Mouse (Mus musculus) layer of hippocampus, postnatal 36 days (tissue): ENCODE data around the gene Fhdc1. TPM values are rescaled to one million over a fixed set of nuclear protein-coding genes. Genes with fewer than 3 reads are reported as not detected.

Experiments
- DNase-seq, 2 experiments: peaks; one replicate each; pipeline ENCODE4 v3.0.0; 2022
- total RNA-seq, 2 experiments: library from RNA; stranded (reverse); gene quantifications; 2 replicates each; pipeline ENCODE4 v1.2.3; 2021

The Fhdc1 gene
- total RNA-seq, 2 experiments from 2014 or later, result 2.4 to 2.8 TPM

DNA sequence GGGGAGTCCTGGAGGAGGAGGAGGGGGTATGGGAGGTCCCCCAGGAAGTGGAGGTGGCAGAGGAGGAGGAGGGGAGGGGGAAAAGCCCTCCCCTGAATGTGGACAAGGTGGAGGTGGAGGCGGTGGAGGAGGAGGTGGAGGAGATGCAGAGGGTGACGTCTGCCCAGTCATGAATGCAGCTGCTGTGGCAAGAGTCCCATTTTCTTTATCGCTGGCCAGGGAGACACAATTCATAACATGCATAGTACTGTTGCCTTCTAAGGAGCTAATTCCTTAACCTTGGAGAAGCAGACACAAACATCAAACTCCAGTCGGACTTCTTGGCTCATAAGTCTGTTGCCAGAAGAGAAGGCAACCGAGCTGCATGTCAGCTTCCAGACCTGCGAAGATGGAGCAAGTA lies 5.8 kb downstream of the Fhdc1 start:
- no peak for DNase-seq

DNA sequence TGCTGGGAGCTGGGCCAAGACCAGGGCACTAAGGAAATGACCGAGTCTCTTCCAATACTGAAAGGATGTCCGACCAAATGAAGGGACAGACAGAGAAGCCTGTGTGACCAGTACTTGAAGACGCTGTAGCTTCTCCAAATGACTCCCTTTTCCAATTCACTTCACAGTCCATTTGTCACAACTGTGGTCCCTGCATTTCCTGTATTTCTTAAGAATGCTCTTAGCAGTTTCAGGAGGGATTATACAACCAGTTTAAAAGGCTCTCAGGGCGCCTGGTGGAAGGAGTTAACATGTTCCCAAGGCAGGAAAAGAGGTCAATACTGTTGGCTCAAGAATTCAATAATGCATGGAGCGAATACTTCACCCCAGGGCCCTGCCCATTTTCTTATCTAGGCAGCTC lies 7.3 kb downstream of the Fhdc1 start:
- no peak for DNase-seq

DNA sequence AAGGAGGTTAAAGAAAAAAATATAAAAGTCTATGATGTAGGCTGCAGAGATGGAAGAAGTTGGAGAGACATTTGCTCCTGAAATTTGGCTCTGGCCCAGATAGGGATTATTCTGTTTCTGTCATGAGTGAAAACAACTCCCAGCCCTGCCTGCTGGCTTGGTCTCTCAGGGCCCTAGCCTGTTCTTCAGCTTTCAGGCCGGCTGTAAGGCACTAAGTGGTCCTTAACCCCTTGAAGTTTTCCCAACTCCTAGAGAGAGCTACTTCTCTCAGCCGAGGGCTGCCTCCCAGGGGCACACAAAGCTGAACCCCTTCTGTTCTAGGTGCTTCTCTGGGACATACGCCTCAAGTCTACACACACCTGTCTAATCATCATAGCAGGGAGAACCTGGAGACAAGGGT lies 7.7 kb downstream of the Fhdc1 start:
- no peak for DNase-seq

DNA sequence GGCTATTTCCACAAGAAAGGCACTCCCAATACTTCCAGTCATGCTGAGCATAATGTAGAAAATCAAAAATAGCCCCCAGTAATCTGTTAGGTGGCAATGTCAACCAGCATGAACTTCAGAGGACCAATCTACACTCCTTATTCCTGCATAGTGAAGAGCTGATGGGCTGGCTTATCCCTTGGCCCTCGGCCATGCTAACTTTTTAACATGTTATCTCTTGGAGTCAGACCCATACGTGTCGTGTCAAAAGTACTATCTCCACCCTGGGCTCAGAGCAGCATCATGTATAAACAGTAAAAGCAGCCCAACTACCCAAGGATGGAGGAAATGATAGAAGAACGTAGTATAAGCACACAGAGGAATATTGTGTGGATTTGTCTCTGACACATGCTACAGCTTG lies 9.1 kb downstream of the Fhdc1 start:
- no peak for DNase-seq

DNA sequence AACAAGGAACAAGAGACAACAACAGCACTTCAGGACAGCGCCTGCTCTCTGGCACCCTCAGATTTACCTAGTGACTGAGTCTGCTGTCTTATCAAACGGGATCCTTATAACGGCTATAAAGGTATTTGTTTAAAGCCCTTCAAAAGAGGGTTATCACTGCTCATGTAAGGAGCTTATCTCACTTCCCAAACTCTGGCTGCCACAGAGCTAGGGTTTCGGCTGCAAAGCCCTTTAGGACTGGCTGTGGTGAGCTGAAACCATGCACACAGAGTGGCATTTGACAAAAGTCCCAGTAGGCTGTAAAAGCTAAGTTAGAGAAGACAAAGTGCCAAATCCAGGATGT lies 12.1 kb downstream of the Fhdc1 start:
- no peak for DNase-seq

DNA sequence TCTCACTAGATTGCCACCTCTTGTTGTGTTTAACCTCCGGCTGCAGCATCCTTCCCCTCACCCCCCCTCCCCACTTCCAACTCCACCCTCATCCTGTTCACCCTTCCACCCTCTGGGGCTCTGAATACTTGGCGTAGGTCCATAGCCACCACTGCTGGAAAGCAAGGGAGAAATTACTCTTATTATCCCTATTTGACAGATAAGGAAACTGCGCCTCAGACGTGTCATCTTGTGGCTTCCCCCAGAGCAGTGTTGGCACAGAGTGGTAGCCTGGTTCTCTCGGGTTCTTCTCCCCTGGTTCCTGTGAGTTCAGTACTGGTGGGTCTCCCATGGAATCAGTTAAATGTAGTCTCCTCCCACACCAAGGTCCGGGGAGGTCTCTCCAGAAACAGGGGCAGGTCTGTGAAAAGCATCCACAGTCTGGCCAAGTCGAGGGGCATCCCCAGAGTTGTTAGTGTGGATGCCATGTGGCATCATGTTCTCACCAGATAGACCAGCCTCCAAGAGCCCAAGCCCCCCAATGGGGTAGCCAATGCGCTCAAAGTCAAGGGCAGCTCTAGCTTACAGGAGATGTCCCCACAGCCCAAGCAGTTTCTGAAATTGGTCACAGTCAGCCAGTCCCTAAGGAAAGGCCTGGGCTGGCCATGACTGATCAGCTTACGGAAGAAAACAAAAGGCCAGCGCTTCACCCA lies 12.7 kb downstream of the Fhdc1 start:
- no peak for DNase-seq

DNA sequence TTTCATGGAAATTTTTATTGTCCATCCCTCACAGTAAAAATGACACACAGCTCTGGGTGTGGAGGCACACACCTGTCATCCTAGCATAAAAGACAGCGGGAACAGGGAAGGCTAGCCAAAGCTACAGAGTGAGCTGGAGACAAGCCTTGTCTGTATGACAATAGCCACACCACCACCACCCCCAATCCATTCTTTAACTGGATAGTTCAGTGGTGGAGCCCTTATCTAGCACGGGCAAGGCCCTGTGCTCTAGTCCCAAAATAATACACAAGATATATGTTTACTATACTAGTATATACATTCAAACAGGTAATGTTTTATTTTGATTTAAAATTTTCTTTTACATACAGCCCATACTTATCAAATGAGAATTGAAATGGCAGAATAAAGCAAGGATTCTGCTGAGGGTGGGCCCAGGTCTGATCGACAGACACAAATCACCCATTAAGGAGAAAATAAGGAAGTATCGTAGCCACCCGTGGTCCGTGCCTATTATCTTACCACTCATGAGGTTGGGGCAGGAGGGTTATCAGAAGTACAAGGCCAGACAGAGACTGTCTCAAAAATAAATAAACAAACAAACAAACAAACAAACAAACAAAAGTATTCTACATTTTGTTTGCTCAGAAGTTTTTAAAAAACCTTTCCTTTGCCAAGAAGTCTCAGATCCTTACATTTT lies 14.3 kb downstream of the Fhdc1 start:
- DNase-seq, result no peak

DNA sequence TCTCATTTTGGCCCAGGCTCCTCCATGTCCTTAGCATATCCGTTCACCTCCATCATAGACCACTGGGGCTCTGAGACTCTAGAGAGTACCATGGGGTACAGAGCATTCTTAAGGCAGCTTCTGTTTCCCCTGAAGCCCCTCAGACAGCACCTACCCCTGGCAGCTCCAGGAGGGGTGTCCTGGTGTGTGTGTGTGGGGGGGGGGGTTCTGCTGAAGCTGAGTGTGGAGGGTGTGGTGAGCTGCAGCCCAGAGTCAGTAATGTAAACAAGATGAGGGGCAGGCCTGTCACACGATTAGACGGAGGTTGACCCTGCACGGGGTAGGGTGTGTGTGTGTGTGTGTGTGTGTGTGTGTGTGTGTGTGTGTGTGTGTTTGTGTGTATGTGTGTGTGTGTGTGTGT lies 18.5 kb downstream of the Fhdc1 start:
- no peak for DNase-seq

DNA sequence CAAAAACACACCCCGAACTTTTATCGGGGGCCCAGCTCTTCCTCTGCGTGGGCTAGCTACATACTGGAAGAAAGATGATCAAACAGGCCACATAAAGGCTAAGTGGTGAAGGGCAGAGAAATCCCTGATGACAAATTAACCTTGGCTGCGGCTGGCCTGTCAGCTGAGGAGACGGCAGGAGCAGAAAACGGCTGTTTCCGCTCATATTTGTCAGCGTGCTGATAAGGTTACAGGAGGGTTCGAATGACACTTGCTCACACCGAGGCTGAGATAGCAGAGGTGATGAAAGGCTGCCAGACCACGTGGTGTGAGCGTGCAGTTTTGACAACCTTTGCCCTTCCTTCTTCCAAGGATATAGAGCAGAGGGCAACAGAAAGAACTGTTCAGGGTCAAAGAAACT lies 19.3 kb downstream of the Fhdc1 start:
- no peak for DNase-seq

DNA sequence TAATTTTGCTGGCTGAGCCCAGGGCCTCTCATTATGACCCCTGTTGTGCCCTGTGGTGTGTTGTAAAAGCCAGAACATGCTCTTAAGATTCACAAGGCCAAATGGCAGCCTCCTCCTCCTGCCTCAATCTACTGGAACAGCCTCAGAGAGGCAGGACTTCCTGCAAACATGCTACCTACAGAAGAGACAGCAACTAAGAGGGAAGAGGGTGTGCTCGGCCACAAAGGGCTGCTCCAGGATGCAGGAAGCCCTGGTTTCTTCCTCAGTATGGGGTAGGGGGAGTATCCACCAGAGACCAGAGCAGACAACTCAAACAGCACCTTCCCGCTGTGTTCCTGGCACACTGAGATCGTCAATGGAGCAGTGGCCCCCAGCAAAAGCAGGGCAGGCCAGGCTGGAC lies 19.7 kb downstream of the Fhdc1 start:
- DNase-seq, result no peak

DNA sequence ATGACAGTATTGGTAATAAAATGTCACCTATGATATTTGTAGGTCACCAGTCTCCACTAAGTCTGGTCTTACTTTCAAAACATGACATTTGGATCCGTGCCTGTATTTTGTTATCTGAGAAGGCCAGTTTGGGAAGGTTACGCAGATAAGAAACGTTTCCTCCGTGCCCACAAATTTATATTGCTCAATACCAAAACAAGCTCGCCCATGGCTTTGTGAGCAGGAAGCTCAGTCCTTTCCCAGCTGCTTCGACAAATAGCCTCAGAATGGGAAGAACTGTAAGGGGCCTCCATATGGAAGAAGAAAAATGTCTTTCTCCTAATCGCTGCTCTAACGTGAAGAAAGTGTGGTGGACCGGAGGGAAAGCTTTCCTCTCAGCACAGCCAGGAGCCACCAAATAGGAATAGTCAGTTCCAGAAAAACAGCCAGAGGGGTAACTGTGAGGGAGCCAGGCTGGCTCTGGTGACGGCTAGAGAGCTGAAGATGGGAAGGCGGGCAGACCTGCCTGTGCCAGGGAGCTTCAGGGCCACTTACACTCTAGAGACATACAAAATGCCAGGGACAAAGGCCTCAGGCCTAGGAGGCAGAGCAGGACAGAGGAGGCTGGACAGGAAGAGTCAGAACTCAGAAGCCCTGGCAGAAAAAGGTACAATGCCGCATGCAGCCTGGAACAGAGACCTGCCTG lies 24.4 kb downstream of the Fhdc1 start:
- DNase-seq, result no peak

DNA sequence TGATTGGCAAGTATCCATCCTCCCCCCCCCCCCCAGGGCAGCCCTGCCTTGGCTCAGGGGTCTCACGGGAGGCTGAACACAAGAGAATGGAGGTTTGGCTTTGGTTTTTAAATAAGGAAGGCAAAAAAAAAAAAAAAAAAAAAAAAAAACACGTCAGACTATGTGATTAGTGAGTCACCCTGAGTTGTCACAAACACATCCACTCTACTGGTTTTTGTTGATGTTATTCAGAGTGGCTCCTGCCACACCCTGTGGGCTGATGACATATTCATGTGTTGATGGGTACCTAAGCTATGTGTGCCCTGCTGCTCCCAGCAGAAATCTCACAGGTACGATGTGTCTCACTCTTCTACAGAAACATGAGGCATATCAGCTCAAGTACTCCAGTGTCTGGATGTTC lies 29.6 kb downstream of the Fhdc1 start:
- no peak for DNase-seq

DNA sequence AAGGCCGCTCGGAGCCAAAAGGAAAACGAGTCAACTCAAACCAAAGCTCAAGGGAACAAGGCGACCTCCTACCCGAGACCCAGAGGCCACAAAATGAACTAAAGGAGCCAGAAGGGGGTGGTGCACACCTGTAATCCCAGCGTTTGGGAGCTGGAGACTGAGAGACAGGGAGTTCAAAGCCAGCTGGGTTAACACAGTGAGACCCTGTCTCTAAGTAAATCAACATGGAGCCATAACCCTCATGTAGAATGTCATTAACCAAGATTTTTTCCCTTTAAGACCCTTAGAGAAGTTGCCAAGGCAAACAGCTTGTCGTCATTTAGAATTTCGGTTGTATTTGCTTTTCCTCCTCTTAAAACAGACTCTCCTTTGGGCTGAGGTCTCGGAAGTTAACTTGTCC lies 31.2 kb downstream of the Fhdc1 start:
- no peak for DNase-seq

DNA sequence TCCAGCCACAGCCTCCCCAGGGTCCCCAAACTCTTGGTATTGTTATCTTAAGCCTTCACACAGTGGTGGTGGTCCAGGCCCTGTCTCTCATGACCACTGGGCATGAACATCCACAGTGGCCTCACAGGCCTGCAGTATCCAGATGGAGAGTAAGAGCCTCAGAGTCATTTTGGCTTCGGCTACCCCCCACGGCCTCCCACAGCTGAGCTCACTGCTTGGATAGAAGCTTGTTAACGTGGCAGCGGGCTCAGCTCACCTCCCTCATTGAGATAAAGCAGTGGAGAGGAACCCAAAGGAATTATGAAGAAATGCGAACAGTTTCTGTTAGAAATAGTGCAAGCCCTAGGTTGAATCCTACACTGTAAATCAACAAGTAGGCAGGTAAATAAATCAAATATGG lies 32.4 kb downstream of the Fhdc1 start:
- DNase-seq, result no peak

DNA sequence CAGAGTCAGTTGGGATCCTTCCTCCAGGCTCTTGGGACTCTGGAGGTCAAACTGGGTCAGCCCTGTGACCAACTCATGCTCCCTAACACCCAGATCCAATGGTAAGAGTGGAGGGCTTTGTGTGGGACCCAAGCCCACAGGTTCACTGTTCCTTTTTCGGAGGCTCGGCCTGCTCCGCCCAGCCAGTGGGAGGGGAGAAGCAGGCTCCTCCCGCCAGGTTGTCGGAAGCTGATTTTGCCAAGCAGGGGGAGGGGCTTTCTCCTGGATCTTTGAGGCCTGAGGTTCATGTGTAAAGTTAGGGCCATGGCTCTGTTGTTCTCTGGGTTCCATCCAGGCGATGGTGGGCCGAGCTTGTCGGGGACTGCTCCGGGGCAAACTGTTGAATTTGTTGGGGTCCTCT lies 34.4 kb downstream of the Fhdc1 start:
- DNase-seq, result no peak

DNA sequence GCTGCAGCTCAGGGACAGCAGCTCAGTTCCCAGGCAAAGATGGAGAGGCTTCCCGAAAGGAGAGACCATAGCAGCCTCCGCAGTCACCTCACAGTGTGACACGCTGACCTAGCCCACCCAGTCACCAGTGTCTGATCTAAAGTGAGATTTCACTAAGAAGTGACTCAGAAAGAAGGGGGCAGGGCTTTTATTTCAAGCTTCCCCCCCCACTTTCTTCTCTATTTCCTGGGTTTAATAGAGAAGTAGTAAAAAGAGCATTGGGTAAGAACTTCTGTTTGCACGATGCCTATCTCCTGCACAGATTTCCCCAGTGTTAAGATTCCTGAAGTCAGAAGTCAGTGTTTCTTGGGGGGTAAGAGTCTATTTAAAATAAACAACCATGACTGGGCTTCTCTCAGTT lies 37.3 kb downstream of the Fhdc1 start:
- DNase-seq, result no peak

DNA sequence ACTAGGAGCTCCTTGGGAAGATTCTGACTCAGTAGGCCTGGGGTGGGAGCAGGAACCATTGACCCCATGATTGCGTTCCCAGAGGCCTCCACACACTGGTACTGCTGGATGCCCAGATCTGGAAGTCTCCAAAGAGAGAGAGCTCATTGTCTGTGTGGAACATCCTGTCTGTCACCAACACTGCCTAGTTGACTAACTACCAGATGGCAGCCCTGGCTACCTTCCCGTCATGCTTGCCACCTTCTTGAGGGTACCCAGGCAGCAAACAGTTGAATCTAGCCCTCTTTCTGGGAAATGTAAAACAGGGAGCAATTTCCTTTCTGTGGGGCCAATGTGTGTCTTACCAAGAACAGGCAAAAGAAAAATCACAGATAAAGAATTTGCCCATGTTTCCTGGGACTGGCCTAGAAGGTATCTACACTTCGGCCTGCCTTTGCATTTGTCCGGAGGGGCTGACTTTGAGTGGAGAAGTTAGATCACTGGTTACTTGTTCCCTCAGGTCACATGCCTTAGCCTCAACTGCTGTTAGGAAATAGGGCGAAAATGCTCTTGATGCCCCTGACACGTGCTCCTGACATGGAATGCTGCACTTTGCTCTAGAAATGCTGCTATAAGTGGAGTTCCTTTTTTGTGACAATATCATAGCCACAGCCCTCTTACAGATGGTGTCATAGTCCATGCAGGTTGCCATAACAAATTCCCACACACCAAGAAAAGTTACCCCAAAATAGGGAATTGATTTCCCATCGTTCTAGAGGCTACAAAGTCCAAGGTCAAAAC lies 40.6 kb downstream of the Fhdc1 start:
- DNase-seq, result peak; percentile 51 to 64

DNA sequence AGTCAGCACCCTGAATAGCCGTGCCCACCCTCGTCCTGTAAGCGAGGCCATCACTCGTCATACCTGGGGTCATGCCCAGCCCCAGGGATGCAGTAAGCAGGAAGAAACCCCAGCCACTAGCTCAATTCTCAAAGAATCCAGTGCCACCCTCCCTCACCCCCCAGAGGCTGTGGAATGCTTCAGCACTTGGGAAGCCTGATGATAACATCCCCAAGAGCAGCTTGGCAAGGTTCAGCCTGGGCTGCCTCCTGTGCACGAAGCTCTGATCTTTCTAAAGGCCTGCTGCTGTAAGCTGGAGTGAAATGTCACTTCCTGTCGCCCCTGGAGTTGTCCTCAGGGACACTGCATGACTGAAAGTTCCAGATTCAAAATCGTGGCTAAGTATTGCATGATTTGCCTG lies 41.4 kb downstream of the Fhdc1 start:
- DNase-seq, result no peak

DNA sequence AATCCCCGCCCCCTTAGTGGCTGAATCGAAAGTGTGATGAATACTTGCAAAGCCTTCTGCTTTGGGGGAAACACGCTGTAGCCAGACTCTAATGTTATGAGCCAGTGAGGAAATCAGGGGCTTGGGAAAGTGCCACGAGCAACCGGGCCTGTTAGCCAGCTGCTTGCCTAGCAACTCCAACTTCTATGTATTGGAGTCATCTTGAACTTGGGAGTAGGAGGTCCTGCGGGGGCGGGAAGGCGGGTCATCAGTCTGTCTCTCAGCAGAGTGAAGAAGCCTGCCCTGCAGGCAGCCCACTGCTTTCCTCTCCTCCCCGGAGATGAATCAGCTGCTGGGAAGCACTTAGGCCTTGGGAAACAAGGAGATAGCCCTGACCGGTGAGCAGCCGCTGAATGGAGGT lies 42.1 kb downstream of the Fhdc1 start:
- DNase-seq, result peak; percentile 40 to 54

DNA sequence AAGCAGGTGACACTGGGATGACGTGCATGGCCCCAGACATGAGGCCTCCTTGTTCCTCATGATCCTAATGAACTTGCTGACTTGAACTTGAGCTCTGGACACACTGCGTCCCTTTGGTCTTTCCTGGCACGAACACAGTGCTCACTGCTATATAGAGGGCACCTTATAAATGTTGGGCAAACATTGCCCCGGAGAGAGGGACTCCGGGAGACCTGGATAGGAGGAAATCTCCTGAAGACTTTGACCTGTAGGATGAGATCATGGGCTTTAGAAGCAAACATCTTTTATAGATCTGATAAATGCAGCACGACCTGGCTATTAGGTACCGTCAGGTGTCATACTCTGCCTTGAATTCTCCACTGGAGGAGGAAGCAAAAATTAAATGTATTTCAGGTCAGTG lies 43.3 kb downstream of the Fhdc1 start:
- DNase-seq, result no peak

DNA sequence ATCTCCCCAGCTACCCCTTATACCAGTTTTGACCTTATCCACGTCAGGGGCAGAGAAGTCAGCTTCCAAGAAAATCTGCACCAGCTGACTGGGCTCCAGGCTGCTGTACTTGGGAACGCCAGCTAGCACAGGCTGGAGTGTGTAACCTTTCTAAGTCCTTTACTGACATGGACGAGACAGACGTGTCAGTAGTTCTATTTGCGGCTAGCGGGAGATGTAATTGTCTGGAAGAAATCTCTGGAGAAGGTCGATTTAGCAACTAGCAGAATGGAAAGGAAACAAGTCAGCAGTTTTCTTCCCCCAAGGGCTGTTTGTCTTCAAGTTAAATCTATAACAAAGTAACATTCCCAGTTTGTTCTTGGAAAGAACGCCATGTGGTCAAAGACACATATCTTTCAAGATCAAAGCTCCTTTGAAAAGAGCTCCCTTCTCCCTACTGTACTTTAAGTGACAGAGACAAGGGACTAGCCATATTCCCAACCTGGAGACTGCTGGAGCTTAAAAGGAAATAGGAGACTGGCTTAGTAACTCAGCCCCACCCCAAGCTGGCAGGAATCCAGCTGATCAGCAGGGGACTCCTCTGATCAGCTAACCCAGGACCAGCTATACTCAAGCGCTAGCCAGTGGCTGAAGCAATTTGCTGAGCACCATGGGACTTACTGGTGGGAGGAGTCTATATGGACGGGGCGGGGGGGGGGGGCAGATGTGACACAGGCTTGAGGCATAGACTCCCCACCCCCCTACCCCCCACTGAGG lies 44.8 kb downstream of the Fhdc1 start:
- DNase-seq, result no peak

DNA sequence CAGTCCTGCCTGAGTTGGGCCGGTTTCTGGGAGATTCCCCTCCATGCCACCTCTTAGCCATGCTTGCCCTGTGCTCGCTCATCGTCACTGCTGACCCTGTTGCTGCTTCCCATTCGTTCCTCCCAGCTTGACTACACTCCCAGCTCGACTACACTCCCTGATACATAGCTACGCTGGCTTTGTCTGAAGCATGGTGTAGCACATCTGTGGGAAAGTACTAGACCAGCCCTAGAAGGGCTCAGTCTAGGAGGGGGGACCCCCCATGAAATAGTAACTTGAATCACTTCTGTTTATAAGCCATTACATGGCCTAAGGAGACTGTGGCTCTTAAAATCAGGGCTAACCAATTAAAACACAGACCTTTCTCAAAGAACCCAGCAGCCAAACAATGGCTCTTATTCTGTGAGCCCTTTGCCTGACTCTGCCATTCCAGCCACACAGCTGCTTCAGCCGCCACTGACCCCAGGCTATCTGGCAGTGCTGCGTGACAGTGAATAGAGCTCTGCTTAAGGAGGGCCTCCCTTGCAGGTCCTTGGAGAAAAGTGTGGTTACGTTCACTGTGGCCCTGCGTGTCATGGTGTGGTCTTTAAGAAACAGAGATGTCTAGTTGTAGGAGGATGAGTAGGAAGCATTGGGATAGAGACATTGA lies 47.3 kb downstream of the Fhdc1 start:
- DNase-seq, result no peak
